Mouse (Mus musculus): Measurements from ENCODE around the gene Fam19a1.

Gene Fam19a1

GRCm38 (mm10) chr6:96441971-96442370 is 329.0 kb downstream of the Fam19a1 start:
- DNase-seq, result no peak

- DNase-seq, result no peak
Measured at GRCm38 (mm10) chr6:96447466-96447865, 334.5 kb downstream of the Fam19a1 start.

GRCm38 (mm10) chr6:96456266-96456665 is 343.3 kb downstream of the Fam19a1 start:
- no peak for DNase-seq

GRCm38 (mm10) chr6:96457590-96458259 is 344.8 kb downstream of the Fam19a1 start:
- DNase-seq, result no peak

- no peak for DNase-seq
Measured at GRCm38 (mm10) chr6:96459041-96459440, 346.1 kb downstream of the Fam19a1 start.

GRCm38 (mm10) chr6:96499464-96499863 is 386.5 kb downstream of the Fam19a1 start:
- DNase-seq, result no peak

GRCm38 (mm10) chr6:96541600-96541999 is 428.6 kb downstream of the Fam19a1 start:
- no peak for DNase-seq

- no peak for DNase-seq
Measured at GRCm38 (mm10) chr6:96544832-96545231, 431.9 kb downstream of the Fam19a1 start.

GRCm38 (mm10) chr6:96550431-96550830 is 437.5 kb downstream of the Fam19a1 start:
- DNase-seq, result no peak

GRCm38 (mm10) chr6:96578649-96579048 is 465.7 kb downstream of the Fam19a1 start:
- no peak for DNase-seq

- no peak for DNase-seq
Measured at GRCm38 (mm10) chr6:96580726-96581125, 467.8 kb downstream of the Fam19a1 start.

GRCm38 (mm10) chr6:96581187-96581586 is 468.2 kb downstream of the Fam19a1 start:
- no peak for DNase-seq

- DNase-seq, result no peak
Measured at GRCm38 (mm10) chr6:96587427-96587826, 474.5 kb downstream of the Fam19a1 start.

GRCm38 (mm10) chr6:96593031-96593430 is 480.1 kb downstream of the Fam19a1 start:
- no peak for DNase-seq

- no peak for DNase-seq
Measured at GRCm38 (mm10) chr6:96595201-96595600, 482.2 kb downstream of the Fam19a1 start.

- DNase-seq, result no peak
Measured at GRCm38 (mm10) chr6:96624196-96624595, 511.2 kb downstream of the Fam19a1 start.

GRCm38 (mm10) chr6:96631518-96631917 is 518.6 kb downstream of the Fam19a1 start:
- no peak for DNase-seq

- no peak for DNase-seq
Measured at GRCm38 (mm10) chr6:96632243-96632642, 519.3 kb downstream of the Fam19a1 start.

GRCm38 (mm10) chr6:96635663-96636062 is 522.7 kb downstream of the Fam19a1 start:
- no peak for DNase-seq

- DNase-seq, result no peak
Measured at GRCm38 (mm10) chr6:96648742-96649141, 535.8 kb downstream of the Fam19a1 start.

- no peak for DNase-seq
Measured at GRCm38 (mm10) chr6:96649267-96649666, 536.3 kb downstream of the Fam19a1 start.

GRCm38 (mm10) chr6:96666311-96666710 is 553.4 kb downstream of the Fam19a1 start:
- no peak for DNase-seq

GRCm38 (mm10) chr6:96677813-96678212 is 564.9 kb downstream of the Fam19a1 start:
- DNase-seq, result no peak

All from cerebellum, adult 8-10 months (tissue).